Mouse (Mus musculus) ES-E14 (cell line): ENCODE results near the gene Mctp2.

Source experiments
- CHD2 ChIP-seq: IDR thresholded peaks from 2 replicates; pipeline ENCODE4 v1.6.1; 2014; ENCODE audit warnings: mild to moderate bottlenecking, low read depth, low read length, inconsistent platforms
- HCFC1 ChIP-seq: IDR thresholded peaks from 2 replicates; pipeline ENCODE4 v1.6.1; 2012; ENCODE audit warnings: low read length, inconsistent platforms, borderline replicate concordance; ENCODE audit not compliant: insufficient read depth
- MAFK ChIP-seq: IDR thresholded peaks from 2 replicates; pipeline ENCODE4 v1.6.1; 2014; ENCODE audit warnings: mild to moderate bottlenecking, low read depth, low read length, inconsistent platforms; ENCODE audit not compliant: insufficient read depth
- ZC3H11A ChIP-seq: IDR thresholded peaks from 2 replicates; pipeline ENCODE4 v1.6.1; 2012; ENCODE audit warnings: low read depth, mild to moderate bottlenecking, inconsistent platforms, low read length, borderline replicate concordance
- ZNF384 ChIP-seq: IDR thresholded peaks from 2 replicates; pipeline ENCODE4 v1.6.1; 2012; ENCODE audit warnings: low read depth, low read length, inconsistent platforms

DNA sequence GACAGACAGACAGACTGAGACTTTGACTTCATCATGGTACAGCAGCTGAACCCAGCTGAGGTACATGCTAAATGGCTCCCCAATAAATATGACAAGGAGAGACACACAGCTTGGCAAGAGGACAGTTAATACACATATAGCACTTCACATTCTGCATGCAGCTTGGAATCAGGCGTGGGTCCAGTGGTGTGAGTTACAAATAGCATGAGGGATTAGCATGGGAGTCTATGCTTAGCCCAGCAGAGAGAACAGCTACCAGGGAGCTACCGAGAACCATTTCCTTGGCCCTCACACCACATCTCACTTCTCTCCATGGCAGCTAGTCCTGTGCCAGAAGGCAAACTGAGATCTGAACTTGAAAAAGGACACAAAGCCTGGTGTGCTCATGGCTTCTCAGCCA, 137.1 kb downstream of the Mctp2 start:
- TF ChIP-seq ZNF384, result no peak
- TF ChIP-seq HCFC1, result no peak
- TF ChIP-seq MAFK, result no peak
- no peak for TF ChIP-seq ZC3H11A
- no peak for TF ChIP-seq CHD2
